Mouse (Mus musculus): Measurements from ENCODE around the gene Slx1b. TPM values are rescaled to one million over a fixed set of nuclear protein-coding genes. Genes with fewer than 3 reads are reported as not detected.

Gene Slx1b
- polyA plus RNA-seq, 1 experiment from 2014 or later = 9.5 TPM

DNA sequence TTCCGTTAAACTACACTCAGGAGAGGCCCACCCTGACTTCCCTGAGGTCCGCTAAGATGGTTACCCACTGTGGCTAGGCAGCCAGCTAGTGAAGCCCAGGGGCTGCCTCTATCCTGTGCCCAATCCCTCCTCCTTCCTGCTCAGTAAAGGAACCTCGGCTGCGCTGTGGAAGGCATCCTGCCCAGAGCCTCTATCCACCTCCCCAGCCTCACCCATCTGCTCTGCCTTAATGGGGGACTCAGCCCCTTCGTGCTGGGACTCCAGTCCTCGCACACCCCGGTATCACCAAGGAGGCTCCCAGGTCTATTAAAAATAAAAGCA lies 8.1 kb upstream of the Slx1b start:
- Histone ChIP-seq H3K9me3 (ENCODE audit: low read length) (no peaks in the 10 kb centered on the region), H3K4me3 (ENCODE audit: low read length) (peak overlapping the region; percentile 49), H3K36me3 (ENCODE audit: insufficient read depth, low read length) (no peaks in the 10 kb centered on the region), H3K4me2 (replicated peaks; ENCODE audit: low read depth, low read length) (peak overlapping the region; percentile 90; the same call in 1 of the 2 replicates), H3K27me3 (ENCODE audit: insufficient read depth, low read length) (peaks cover 19% of the 10 kb centered on the region), H3K27ac (ENCODE audit: low read length) (no peak overlapping the region), H3K4me1 (ENCODE audit: insufficient read depth, low read length) (peaks cover 13% of the 10 kb centered on the region), H3K9ac (replicated peaks; ENCODE audit: low read length) (peak overlapping the region; percentile 62; the same call in 1 of the 2 replicates)
- no peak for ATAC-seq (ENCODE audit: low FRiP score, low TSS enrichment)
- 11% methylated on average over 7 of the region's 7 CpGs for WGBS

DNA sequence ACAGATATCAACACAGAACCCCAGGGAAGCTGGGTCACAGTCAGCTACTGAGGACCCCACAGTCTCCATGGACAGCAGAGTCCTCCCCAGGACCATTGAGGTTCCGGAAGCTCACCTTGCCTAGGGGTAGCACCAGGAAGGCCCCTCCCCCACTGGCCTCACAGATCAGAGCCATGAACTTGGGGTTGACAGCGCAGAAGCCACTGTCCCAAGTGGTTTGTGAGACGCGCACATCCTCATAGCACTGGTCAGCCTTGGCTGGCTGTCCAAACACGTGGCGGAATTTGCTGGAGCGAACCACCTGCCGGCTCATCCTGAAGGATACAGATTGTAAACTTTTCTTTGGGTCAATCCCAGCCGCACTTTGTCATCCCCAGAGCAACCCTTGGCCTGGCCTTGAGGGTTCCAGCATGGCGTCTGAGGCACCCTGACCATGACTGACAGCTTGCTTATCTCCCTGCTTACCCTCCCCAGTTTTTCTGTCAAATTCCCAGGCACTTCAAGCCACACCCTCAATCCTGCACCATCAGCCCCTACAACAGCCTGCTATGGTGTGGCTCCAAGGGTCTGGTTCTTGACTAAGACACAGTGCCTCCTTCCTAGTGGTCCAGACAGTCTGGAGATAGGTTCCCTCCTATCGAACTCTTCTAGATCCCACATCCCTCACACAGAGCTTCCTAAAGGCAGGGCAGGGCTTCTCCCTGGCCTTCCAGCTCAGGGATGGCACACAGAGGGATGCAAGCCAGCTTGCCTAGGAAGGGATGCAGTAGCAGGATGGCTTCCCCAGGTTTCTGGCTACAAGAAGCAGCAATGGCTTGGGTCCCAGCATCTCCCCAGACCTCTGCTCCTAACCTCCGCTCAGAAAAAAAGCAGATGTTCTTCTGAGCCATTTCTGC lies 7.5 kb upstream of the Slx1b start:
- Histone ChIP-seq H3K27ac (ENCODE audit: low read length) (no peak overlapping the region), H3K4me3 (ENCODE audit: low read length) (peak overlapping the region; percentile 49; the same call in 1 of the 2 replicates), H3K4me2 (replicated peaks; ENCODE audit: low read depth, low read length) (no peak overlapping the region), H3K9ac (replicated peaks; ENCODE audit: low read length) (no peak overlapping the region), H3K27me3 (ENCODE audit: insufficient read depth, low read length) (peaks cover 19% of the 10 kb centered on the region), H3K9me3 (ENCODE audit: low read length) (no peaks in the 10 kb centered on the region), H3K4me1 (ENCODE audit: insufficient read depth, low read length) (peaks cover 13% of the 10 kb centered on the region), H3K36me3 (ENCODE audit: insufficient read depth, low read length) (no peaks in the 10 kb centered on the region)
- 75% methylated on average over 12 of the region's 12 CpGs for WGBS
- ATAC-seq (ENCODE audit: low FRiP score, low TSS enrichment) = no peak

DNA sequence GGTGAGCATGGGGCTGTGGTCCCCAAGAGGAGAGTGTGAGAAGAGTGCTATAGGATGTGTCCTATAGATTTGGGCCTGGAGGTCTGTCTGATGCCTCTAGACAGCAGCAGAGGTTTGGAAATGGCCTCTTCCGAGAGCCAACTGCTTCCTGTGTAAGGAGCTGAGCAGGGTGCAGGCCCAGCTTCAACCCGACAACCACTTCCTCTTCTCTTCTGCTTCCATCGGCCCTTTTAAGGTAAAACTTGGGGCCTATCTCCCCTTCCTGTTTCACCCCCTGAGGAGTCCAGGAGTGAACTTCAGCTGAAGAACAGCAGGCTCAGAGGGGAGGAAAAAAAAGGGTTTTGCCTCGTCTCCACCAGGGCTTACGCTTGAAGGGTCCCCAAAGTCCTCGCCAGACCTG lies 6.8 kb upstream of the Slx1b start:
- 74% methylated on average over 6 of the region's 6 CpGs for WGBS

DNA sequence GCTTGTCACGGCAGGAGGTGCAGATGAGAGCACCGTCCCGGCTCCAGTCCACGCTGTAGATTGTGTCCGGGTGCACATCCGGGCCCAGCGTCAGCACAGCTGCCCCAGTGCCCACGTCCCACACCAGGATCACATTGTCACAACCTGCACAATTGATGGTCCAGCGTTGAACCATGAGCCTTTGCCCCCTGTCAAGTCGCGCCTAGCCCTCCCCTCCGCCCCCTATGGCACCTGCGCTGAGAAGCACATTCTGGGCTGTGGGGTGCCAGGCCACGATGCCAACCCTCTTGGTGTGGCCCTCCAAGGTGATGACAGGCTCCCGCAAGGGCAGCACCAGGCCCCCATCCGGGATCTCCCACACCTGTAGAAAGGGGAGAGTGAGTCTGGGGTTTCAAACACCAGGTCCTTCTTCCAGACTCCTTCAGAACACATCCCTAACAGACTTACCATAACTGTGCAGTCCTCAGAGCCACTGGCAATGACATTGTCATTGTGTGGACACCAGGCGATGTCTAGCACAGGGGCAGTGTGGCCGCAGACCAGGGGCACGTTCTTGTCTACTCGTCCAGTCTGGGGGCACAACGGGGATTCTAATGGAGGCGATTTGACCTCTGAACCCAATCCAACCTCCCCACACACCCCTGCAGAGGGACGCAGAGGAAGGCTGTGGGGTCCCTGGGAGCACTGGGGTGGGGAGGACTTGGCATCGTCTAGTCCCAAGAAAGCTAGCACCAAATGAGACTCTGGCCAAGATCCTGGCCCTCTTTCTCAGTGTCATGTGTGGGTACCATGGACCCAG lies 6.2 kb upstream of the Slx1b start:
- H3K4me3 ChIP-seq (ENCODE audit: low read length) = no peak overlapping the region
- H3K4me2 ChIP-seq (replicated peaks; ENCODE audit: low read depth, low read length) = peak overlapping the region; percentile 36
- H3K27ac ChIP-seq (ENCODE audit: low read length) = no peak overlapping the region
- no peaks in the 10 kb centered on the region for H3K9me3 ChIP-seq (ENCODE audit: low read length)
- 0 out of 2 replicates have a peak overlapping the region, but pooled peaks have one; percentile 48 for H3K9ac ChIP-seq (replicated peaks; ENCODE audit: low read length)
- peaks cover 19% of the 10 kb centered on the region for H3K4me1 ChIP-seq (ENCODE audit: insufficient read depth, low read length)
- peaks cover 19% of the 10 kb centered on the region for H3K27me3 ChIP-seq (ENCODE audit: insufficient read depth, low read length)
- 56% methylated on average over 24 of the region's 24 CpGs for WGBS
- 0 out of 2 replicates have a peak, but pooled peaks have one; percentile 15 for ATAC-seq (ENCODE audit: low FRiP score, low TSS enrichment)
- no peaks in the 10 kb centered on the region for H3K36me3 ChIP-seq (ENCODE audit: insufficient read depth, low read length)

More for the DNA sequence above, 6.8 kb upstream of the Slx1b start:
- no peak for ATAC-seq (ENCODE audit: low FRiP score, low TSS enrichment)
- peaks cover 19% of the 10 kb centered on the region for H3K27me3 ChIP-seq (ENCODE audit: insufficient read depth, low read length)
- no peak overlapping the region for H3K27ac ChIP-seq (ENCODE audit: low read length)
- peaks cover 13% of the 10 kb centered on the region for H3K4me1 ChIP-seq (ENCODE audit: insufficient read depth, low read length)
- no peak overlapping the region for H3K4me3 ChIP-seq (ENCODE audit: low read length)
- no peak overlapping the region for H3K9ac ChIP-seq (replicated peaks; ENCODE audit: low read length)
- H3K4me2 ChIP-seq (replicated peaks; ENCODE audit: low read depth, low read length) = no peak overlapping the region
- H3K9me3 ChIP-seq (ENCODE audit: low read length) = no peaks in the 10 kb centered on the region
- H3K36me3 ChIP-seq (ENCODE audit: insufficient read depth, low read length) = no peaks in the 10 kb centered on the region

DNA sequence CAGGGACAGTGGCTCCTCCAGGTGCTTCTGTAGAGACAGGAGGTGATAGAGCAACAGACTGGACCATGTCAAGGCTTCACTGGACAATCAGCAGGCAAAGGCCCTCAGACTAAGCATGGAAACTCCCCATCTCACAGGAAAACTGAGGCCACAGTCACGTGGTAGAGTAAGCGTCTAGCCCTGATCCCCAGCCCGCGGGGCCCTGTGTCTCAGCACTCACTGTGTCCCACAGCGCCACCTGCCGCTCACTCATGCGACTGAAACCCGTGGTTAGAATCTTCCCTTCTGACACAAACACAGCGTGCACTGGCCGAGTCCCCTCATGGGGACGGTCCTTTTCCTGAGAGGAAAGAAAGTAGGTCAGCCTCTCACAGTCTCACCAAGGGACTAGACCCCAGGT lies 5.5 kb upstream of the Slx1b start:
- H3K9ac ChIP-seq (replicated peaks; ENCODE audit: low read length) = 0 out of 2 replicates have a peak overlapping the region, but pooled peaks have one; percentile 48
- H3K27me3 ChIP-seq (ENCODE audit: insufficient read depth, low read length) = peaks cover 19% of the 10 kb centered on the region
- 2% methylated on average over 11 of the region's 11 CpGs for WGBS
- no peaks in the 10 kb centered on the region for H3K36me3 ChIP-seq (ENCODE audit: insufficient read depth, low read length)
- no peak overlapping the region for H3K27ac ChIP-seq (ENCODE audit: low read length)
- peak; percentile 52; the same call in 1 of the 2 replicates for ATAC-seq (ENCODE audit: low FRiP score, low TSS enrichment)
- peak overlapping the region; percentile 36 for H3K4me2 ChIP-seq (replicated peaks; ENCODE audit: low read depth, low read length)
- H3K9me3 ChIP-seq (ENCODE audit: low read length) = no peaks in the 10 kb centered on the region
- H3K4me3 ChIP-seq (ENCODE audit: low read length) = no peak overlapping the region; the same call in 1 of the 2 replicates
- H3K4me1 ChIP-seq (ENCODE audit: insufficient read depth, low read length) = peaks cover 25% of the 10 kb centered on the region

- no peaks in the 10 kb centered on the region for H3K9me3 ChIP-seq (ENCODE audit: low read length)
- no peak overlapping the region for H3K4me2 ChIP-seq (replicated peaks; ENCODE audit: low read depth, low read length)
- peaks cover 17% of the 10 kb centered on the region for H3K27me3 ChIP-seq (ENCODE audit: insufficient read depth, low read length)
- no peak overlapping the region for H3K27ac ChIP-seq (ENCODE audit: low read length)
- no peak overlapping the region for H3K4me3 ChIP-seq (ENCODE audit: low read length)
- no peak overlapping the region for H3K9ac ChIP-seq (replicated peaks; ENCODE audit: low read length)
- ATAC-seq (ENCODE audit: low FRiP score, low TSS enrichment) = no peak
- H3K4me1 ChIP-seq (ENCODE audit: insufficient read depth, low read length) = peaks cover 25% of the 10 kb centered on the region
- no peaks in the 10 kb centered on the region for H3K36me3 ChIP-seq (ENCODE audit: insufficient read depth, low read length)
- WGBS = 81% methylated on average over 25 of the region's 25 CpGs
These were observed 4.8 kb upstream of the Slx1b start for GRCm38 (mm10) chr7:126700063-126701015.

DNA sequence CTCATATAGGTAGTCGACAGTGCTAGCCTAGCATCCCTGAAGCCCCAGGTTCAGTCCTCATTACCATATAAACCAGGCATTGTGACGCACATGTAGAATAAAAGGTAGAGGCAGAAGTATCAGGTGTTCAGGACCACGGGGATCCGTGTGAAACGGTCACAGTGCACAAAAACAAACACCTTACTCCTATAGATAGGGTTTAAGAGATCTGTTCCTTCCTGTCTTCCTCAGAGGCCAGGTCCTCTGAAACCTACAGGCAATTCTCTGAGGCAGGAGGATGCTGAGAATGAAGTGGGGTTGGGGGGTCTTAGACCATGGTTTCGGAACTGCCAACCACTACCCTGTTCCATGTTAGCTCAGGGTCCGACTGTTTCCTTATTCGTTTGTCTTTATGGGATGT lies 2.3 kb upstream of the Slx1b start:
- Histone ChIP-seq H3K4me3 (ENCODE audit: low read length) (no peak overlapping the region), H3K9ac (replicated peaks; ENCODE audit: low read length) (no peak overlapping the region), H3K27me3 (ENCODE audit: insufficient read depth, low read length) (no peaks in the 10 kb centered on the region), H3K36me3 (ENCODE audit: insufficient read depth, low read length) (no peaks in the 10 kb centered on the region), H3K4me1 (ENCODE audit: insufficient read depth, low read length) (peaks cover 20% of the 10 kb centered on the region), H3K4me2 (replicated peaks; ENCODE audit: low read depth, low read length) (no peak overlapping the region), H3K9me3 (ENCODE audit: low read length) (no peaks in the 10 kb centered on the region), H3K27ac (ENCODE audit: low read length) (no peak overlapping the region)
- WGBS = 92% methylated on average over 8 of the region's 8 CpGs
- ATAC-seq (ENCODE audit: low FRiP score, low TSS enrichment) = no peak

- Histone ChIP-seq H3K27me3 (ENCODE audit: insufficient read depth, low read length) (no peaks in the 10 kb centered on the region), H3K9me3 (ENCODE audit: low read length) (no peaks in the 10 kb centered on the region), H3K27ac (ENCODE audit: low read length) (no peak overlapping the region), H3K9ac (replicated peaks; ENCODE audit: low read length) (peak overlapping the region; percentile 83), H3K4me3 (ENCODE audit: low read length) (peak overlapping the region; percentile 87), H3K4me1 (ENCODE audit: insufficient read depth, low read length) (peaks cover 20% of the 10 kb centered on the region), H3K4me2 (replicated peaks; ENCODE audit: low read depth, low read length) (peak overlapping the region; percentile 91), H3K36me3 (ENCODE audit: insufficient read depth, low read length) (peaks cover 2% of the 10 kb centered on the region; the same call in 1 of the 2 replicates)
- ATAC-seq (ENCODE audit: low FRiP score, low TSS enrichment) = no peak
- 73% methylated on average over 3 of the region's 3 CpGs for WGBS
These were observed 1.3 kb upstream of the Slx1b start for GRCm38 (mm10) chr7:126696886-126697285.

GRCm38 (mm10) chr7:126696303-126696702 lies 719 bp upstream of the Slx1b start:
- 2% methylated on average over 17 of the region's 17 CpGs for WGBS

More at GRCm38 (mm10) chr7:126696303-126696702, 719 bp upstream of the Slx1b start:
- Histone ChIP-seq H3K4me2 (replicated peaks; ENCODE audit: low read depth, low read length) (peak overlapping the region; percentile 91), H3K4me1 (ENCODE audit: insufficient read depth, low read length) (peaks cover 20% of the 10 kb centered on the region), H3K9me3 (ENCODE audit: low read length) (no peaks in the 10 kb centered on the region), H3K4me3 (ENCODE audit: low read length) (peak overlapping the region; percentile 87), H3K27me3 (ENCODE audit: insufficient read depth, low read length) (no peaks in the 10 kb centered on the region), H3K9ac (replicated peaks; ENCODE audit: low read length) (peak overlapping the region; percentile 83), H3K36me3 (ENCODE audit: insufficient read depth, low read length) (peaks cover 8% of the 10 kb centered on the region; the same call in 1 of the 2 replicates), H3K27ac (ENCODE audit: low read length) (no peak overlapping the region)
- ATAC-seq (ENCODE audit: low FRiP score, low TSS enrichment) = peak; percentile 0; the same call in 1 of the 2 replicates

Data from kidney, embryonic 16.5 days (tissue).